Mouse (Mus musculus): ENCODE data around the gene Dgkh.

The Dgkh gene

DNA sequence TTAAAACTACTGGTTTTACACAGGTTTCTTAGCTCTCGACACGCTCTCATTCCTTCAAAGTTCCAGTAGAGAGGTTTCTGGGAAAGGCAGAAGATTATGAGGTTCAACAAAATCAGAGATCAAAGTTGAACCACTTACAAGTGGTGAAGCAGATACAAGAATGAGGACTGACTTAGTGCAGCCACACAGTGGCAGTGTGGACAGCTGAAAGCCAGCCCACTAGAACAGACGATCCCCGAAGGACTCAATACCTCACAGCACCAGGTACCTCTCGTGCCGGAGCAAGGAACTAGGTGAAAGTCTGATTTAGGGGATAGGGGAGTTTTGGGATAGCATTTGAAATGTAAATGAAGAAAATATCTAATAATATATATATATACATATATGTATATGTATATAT is 56.1 kb downstream of the Dgkh start:
- DNase-seq (ENCODE audit: low spot score in 2 of 2): no peak

DNA sequence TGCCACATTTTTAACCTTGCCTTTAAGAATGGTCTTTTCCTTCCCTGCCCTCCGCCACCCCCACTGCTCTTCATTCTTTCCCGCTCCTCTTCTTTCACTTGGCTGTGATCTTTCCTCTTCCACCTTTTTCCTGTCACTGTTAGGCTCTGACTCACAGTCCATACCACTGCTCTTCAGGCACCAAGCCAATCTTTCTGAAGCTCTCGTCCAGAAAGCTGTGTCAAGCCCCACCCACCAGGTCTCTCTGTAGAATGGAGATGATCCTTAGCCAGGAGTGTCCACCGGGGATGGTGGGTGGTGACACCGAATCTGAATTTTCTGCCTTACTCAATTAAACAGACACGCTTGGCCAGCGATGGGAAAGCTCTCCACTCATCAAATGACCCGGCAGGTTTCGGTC is 58.0 kb downstream of the Dgkh start:
- no peak for DNase-seq (ENCODE audit: low spot score in 2 of 2)

- no peak for DNase-seq (ENCODE audit: low spot score in 2 of 2)
Observed at GRCm38 (mm10) chr14:78669986-78670385, 62.6 kb downstream of the Dgkh start.

GRCm38 (mm10) chr14:78668291-78668690 is 64.3 kb downstream of the Dgkh start:
- peak; percentile 70 to 76 for DNase-seq (ENCODE audit: low spot score in 2 of 2)

DNA sequence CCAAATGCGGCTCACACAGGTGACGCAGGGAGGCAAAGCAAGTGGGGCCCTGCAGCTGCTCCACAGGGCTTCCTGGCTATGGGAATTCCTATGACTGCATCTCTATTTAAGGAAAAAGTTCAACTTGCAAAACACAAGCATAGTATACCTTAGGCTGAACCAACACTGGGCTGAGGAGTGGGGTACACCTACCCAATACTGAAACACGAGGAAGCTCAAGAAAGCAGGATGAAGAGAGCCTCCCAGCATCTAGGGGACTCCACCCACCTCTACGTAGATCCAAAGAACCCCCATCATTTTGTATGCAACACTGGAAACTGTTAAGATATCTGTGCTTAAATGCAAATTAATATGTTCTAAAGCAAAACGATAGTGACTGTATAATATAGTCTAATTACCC is 64.8 kb downstream of the Dgkh start:
- no peak for DNase-seq (ENCODE audit: low spot score in 2 of 2)

GRCm38 (mm10) chr14:78662641-78663040 is 69.9 kb downstream of the Dgkh start:
- DNase-seq (ENCODE audit: low spot score in 2 of 2): no peak

DNA sequence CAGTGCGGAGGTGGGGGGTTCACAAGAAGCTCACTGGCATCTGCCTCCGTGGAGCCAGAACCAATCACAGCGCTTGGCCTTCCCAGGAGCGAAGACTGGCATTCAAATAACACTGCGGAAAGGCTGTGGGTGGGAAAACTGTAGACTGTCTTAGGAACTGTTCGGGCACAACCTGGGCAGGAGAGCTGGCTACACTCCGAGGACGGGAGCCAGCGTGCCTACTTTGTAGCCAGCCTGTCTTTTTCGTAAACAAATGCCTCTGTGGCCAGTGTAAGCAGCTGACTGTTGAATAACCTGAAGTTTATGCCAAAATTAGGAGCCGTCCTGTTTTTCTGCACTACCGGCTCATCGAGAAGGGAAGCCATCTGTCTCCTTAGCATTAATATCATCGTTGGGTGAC is 71.1 kb downstream of the Dgkh start:
- DNase-seq (ENCODE audit: low spot score in 2 of 2): no peak

DNA sequence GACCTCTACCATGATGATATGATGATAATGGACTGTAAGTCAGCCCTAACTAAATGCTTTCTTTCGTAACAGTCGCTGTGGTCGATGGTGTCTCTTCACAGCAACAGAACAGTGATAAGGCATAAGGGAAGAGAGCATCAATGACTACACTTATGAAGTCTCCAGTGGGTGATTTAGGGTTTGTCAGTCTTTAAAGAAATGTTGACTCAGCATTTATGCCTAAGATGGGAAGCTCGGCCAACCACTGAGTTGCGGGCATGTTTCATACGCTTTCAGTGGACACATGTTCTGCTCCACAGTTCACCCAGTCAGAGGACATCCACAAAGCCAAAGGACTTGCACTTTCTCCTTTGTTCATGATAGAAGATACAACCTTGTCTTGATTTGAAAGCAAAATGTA is 73.9 kb downstream of the Dgkh start:
- no peak for DNase-seq (ENCODE audit: low spot score in 2 of 2)

GRCm38 (mm10) chr14:78656832-78657626 is 75.5 kb downstream of the Dgkh start:
- no peak for DNase-seq (ENCODE audit: low spot score in 2 of 2)

- DNase-seq (ENCODE audit: low spot score in 2 of 2): no peak
Observed at GRCm38 (mm10) chr14:78654939-78655556, 77.5 kb downstream of the Dgkh start.

DNA sequence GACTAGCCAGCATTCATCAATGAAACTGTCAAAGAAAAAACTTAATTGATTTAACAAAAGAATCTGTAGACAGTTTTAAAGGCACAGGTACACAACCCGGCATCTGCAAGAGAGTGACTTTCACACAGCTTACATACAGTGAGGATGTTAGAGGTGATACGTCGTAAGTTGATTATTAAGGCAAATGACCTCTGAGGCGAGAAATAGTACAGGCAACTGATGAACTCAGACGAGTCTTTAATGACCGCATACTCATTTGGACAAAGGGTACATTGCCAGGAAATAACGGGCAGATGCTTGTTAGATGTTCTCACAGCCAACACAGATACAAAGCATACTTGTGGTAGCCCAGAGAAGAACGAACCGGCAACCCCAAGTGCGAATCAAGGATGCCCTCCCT is 78.4 kb downstream of the Dgkh start:
- no peak for DNase-seq (ENCODE audit: low spot score in 2 of 2)

DNA sequence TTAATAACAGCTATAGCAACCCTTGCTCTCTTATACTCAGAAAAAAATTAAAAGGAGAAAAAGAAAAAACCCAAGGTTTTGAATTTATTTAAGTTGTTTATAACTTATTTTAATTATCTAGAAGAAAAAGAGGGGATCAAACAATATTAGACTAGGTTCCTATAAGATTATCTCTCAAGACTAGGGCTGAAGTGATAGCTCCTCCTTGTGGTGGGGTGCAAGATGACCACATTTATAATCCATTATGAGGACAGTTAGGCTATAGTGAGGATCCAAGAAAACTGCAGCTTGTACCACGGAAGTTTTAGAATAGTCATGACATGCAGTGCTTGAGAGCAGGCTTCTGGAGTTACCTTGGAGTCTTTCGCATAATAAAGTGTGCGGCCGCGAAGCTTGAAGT is 79.2 kb downstream of the Dgkh start:
- no peak for DNase-seq (ENCODE audit: low spot score in 2 of 2)

DNA sequence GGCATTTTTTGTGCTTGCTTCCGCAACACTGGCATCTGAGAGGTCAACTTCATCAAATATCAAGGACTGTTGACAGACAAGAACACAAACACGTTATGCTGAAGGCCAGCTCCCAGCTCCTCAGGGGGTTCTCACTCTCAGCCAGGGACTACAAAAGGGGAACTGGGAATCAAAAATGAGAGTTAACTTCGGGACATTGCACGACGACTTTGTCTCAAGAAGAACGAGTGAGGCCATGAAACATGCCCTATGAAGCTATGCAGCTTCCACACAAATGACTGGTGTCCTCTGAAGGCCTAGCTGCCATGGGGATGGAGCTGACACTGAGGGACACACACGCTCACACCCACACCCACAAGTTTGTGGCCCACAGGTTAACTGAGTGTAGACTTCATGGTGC is 80.9 kb downstream of the Dgkh start:
- DNase-seq (ENCODE audit: low spot score in 2 of 2): no peak

- no peak for DNase-seq (ENCODE audit: low spot score in 2 of 2)
Observed at GRCm38 (mm10) chr14:78650379-78651095, 82.0 kb downstream of the Dgkh start.

DNA sequence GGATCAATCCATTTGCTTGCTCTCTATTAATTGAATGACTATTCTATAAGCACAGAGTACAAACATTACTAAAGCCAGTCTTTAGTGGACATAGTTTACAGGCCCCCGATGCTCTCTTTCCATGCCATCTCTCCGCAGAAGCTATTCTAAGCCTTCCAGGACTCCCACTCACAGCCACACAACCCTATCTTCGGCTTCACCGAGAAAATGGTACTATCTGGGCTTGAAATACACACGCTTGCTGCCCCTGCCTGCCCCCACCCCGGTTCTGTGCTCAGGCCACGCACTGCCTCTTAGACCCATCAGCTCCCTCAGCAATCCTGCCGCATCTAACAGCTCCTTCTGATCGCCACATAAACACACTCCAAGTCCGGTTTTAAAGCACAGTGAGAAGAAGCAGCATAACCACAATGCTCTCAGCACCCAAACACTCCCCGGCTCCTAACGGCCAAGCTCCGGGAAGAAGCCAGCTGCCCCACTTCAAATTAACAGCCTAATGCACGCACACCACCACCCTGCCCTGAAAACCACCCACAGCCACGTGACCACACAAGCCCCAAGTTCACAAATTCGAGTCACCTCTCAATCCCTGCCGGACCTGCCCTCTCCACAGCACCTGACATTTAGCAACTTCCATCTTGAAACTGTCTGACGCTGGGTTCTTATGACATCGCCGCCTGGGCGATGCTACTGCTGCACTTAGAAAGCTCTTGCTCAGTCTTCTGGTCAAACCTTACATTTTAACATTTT is 82.9 kb downstream of the Dgkh start:
- no peak for DNase-seq (ENCODE audit: low spot score in 2 of 2)

DNA sequence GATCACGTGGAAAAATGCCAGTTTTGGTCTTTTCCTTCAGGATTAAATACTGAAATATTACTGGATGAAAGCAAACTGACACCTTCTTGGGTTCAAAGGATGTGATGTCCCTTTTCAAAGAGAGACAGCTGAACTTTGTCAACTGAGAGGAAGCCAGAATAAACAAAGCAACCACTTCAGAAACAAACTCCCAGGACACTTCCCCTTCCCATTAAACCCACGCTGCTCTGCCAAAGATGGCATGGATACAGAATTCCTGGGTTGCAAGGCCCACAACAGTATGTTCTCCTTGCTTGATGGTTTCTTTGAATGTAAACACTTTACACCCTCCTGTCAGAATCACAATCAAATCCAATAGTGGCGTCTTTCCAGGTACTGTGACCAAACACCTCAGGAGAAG is 87.0 kb downstream of the Dgkh start:
- no peak for DNase-seq (ENCODE audit: low spot score in 2 of 2)

DNA sequence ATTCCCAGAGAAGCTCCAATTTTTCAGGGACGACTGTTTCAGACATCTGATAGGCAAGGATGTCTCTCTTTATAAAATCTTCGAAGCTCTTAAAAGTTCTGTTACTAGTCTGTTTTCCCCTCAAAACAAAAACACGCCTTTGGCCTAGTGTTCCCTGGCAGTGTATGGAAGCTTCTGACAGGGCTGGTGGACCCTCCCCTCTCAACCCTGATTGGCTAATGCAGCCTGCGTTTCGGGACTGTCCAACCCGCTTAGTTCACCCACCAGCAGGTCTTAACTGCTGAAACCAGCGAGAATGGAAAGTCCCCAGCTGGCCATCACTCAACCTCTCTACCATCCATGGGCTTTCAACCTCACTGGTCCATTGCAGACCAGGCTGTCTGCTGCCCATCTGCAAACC is 91.3 kb downstream of the Dgkh start:
- no peak for DNase-seq (ENCODE audit: low spot score in 2 of 2)

- DNase-seq (ENCODE audit: low spot score in 2 of 2): no peak
Observed at GRCm38 (mm10) chr14:78639691-78640090, 92.9 kb downstream of the Dgkh start.

DNA sequence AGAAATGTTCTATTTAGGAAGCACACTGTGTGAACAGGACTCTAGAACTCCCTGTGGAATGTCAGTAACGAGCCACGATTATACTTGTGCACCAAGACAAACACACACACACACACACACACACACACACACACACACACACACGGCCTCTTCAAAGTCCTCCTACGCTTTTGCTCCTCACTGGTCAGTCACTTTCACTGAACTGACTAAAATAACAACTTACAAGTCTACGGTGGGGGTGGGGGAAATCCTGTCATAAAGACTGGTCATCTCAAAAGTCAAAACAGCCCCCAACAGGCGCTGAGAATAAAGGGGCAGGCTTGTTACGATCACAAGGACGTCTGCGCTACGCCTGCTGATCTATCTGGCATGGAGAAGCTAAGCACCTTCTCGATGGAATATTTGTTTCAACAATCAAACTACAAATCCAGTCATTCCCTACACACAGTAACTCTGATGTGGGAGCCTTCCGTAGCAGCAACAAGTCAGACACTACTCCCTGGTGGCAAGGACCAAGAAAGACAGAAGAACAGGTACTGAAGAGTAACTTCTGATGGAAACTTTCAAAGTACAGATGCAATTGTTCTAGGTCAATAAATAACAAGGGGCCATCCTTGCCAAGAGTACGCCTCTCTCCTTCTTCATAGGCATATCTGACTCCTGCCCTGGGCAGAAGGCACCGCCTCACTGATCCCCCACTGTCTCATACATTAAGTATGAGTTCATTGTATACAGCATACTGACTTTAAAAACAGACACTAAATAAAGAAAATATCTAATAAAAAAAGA is 96.8 kb downstream of the Dgkh start:
- DNase-seq (ENCODE audit: low spot score in 2 of 2): no peak

DNA sequence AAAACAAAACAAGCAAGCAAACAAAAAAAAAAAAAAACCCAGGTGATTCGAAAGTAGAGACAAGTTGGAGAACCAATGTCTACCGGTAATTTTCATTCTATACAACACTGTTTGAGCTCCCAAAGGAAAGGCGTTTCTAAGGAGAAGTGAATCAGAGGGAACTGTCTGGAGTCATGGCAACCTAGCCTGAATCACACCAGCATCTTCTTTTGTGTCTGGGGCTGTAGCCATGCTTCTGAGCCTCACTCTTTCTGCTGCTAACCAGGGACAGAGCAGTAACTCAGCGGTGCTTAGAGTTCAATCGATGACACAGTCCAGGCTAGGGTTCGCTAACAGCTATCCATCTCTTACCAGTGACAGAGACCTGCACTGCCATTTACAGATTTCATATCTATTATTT is 99.8 kb downstream of the Dgkh start:
- DNase-seq (ENCODE audit: low spot score in 2 of 2): no peak
